Mouse (Mus musculus) cerebellum, adult 9-10 months (tissue): ENCODE results near the gene Col19a1.

ENCODE experiments used
- DNase-seq: peaks from one replicate; pipeline ENCODE4 v3.0.0; 2022

Gene Col19a1

GRCm38 (mm10) chr1:24225825-24226526 is 361.3 kb downstream of the Col19a1 start:
- peak; percentile 98 for DNase-seq

- peak; percentile 93 for DNase-seq
Measured at GRCm38 (mm10) chr1:24222981-24223612, 364.2 kb downstream of the Col19a1 start.

- peak; percentile 55 for DNase-seq
Measured at GRCm38 (mm10) chr1:24222231-24222630, 365.0 kb downstream of the Col19a1 start.

- no peak for DNase-seq
Measured at GRCm38 (mm10) chr1:24219041-24219440, 368.2 kb downstream of the Col19a1 start.
